Mouse (Mus musculus) hematopoietic stem cell, adult 5-6 weeks (primary cell): ENCODE measurements around the gene Krt84. TPM values are rescaled to one million over a fixed set of nuclear protein-coding genes. Genes with fewer than 3 reads are reported as not detected.

Experiments used
- total RNA-seq: library from RNA; stranded (forward); fragments of 172-1452, 232-1000 nt; gene quantifications from 2 replicates; pipeline ENCODE4 v1.2.3, GENCODE M21; 2017

The Krt84 gene
- total RNA-seq, 1 experiment from 2014 or later: not detected

Other genes with a start within 250 kb of the Krt84 start
- gene Atg101, start 248.5 kb downstream of the Krt84 start, total RNA-seq: 31.9 and 59.4 TPM in 2 replicates
- 0.63 TPM in 1 of 2 replicates, not detected in the other for gene 6030408B16Rik, start 239.6 kb downstream of the Krt84 start, total RNA-seq
- gene Krt80, start 162.7 kb downstream of the Krt84 start, total RNA-seq: 2.8 TPM in 2 replicates
- 11.5 and 13.9 TPM in 2 replicates for gene Krt7, start 121.8 kb downstream of the Krt84 start, total RNA-seq
- gene Krt87, start 94.0 kb downstream of the Krt84 start, total RNA-seq: 0.44 TPM in 1 of 2 replicates, not detected in the other
- not detected in 2 replicates for gene Krt88, start 85.1 kb downstream of the Krt84 start, total RNA-seq
- not detected in 2 replicates for gene Krt81, start 69.1 kb downstream of the Krt84 start, total RNA-seq
- not detected in 2 replicates for gene Krt86, start 59.3 kb downstream of the Krt84 start, total RNA-seq
- gene Krt83, start 41.3 kb downstream of the Krt84 start, total RNA-seq: 0.56 TPM in 1 of 2 replicates, not detected in the other
- gene Gm49425, start 15.6 kb downstream of the Krt84 start, total RNA-seq: not detected in 2 replicates
- gene Krt82, start 17.8 kb upstream of the Krt84 start, total RNA-seq: not detected in 2 replicates
- not detected in 2 replicates for gene Krt90, start 30.1 kb upstream of the Krt84 start, total RNA-seq
- not detected in 2 replicates for gene Krt75, start 41.1 kb upstream of the Krt84 start, total RNA-seq
- gene Gm5414, start 95.4 kb upstream of the Krt84 start, total RNA-seq: not detected in 2 replicates
- 0.10 TPM in 1 of 2 replicates, not detected in the other for gene Gm5478, start 114.6 kb upstream of the Krt84 start, total RNA-seq
- gene Krt6b, start 147.5 kb upstream of the Krt84 start, total RNA-seq: not detected in 2 replicates
- gene Krt6a, start 161.5 kb upstream of the Krt84 start, total RNA-seq: not detected in 2 replicates
- gene Krt5, start 180.1 kb upstream of the Krt84 start, total RNA-seq: not detected in 2 replicates
- gene Krt71, start 210.3 kb upstream of the Krt84 start, total RNA-seq: not detected in 2 replicates